Mouse (Mus musculus) olfactory bulb, adult 2 months (tissue): ENCODE data around the gene 1700011L22Rik.

Experiments
- CTCF ChIP-seq: fragments of 200-500 bp; IDR thresholded peaks from 2 replicates; pipeline ENCODE4 v1.5.1; 2012; ENCODE audit warnings: low read depth, mild to moderate bottlenecking, low read length, moderate library complexity; ENCODE audit not compliant: insufficient read depth
- POLR2A ChIP-seq: fragments of 200-500 bp; IDR thresholded peaks from 2 replicates; pipeline ENCODE4 v1.6.1; 2012; ENCODE audit warnings: mild to moderate bottlenecking, low read depth, low read length, moderate library complexity; ENCODE audit not compliant: insufficient read depth

GRCm38 (mm10) chr8:79256076-79256705 is 7.8 kb upstream of the 1700011L22Rik start:
- TF ChIP-seq POLR2A: no peak
- TF ChIP-seq CTCF: no peak
